Mouse (Mus musculus): Measurements from ENCODE around the gene Gm20388. TPM values are rescaled to one million over a fixed set of nuclear protein-coding genes. Genes with fewer than 3 reads are reported as not detected.

The Gm20388 gene
- total RNA-seq, 2 experiments from 2014 or later: 2.4 to 2.6 TPM

- no peak for TF ChIP-seq CTCF (IDR thresholded peaks at IDR 0.05)
- intact Hi-C loops (cut with DNase I): no loop called here
- H3K27ac ChIP-seq: no peak overlapping the region
Measured at GRCm38 (mm10) chr8:124284333-124284711, 4373.7 kb downstream of the Gm20388 start.

DNA sequence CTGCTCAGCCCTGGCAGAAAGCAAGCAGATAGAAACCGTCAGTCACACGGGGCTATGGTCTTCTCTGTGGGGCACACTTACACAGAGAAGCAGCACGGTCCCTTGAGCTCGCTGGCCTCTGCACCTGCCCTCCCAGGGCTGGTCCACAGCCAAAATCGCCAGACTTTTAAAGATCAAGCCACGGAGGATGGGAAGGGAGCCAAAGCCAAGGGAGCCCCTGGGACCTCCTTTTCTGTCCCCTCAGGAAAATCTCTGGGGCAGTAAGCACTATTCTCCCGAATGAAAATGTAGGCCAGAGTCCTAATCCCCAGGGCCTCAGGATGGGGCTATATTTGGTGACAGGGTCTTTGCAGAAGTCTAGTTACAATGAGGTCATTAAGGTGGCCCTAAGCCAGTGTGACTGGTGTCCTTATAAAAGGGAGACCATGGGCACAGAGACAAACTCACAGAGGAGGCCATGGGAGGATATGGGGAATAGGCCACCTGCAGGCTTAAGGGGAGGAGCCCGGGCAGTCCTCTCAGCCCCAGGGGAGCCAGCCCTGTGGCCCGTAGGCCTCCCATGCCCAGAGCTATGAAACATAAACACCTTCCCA, 4374.4 kb downstream of the Gm20388 start:
- no peak for TF ChIP-seq CTCF (IDR thresholded peaks at IDR 0.05)
- Histone ChIP-seq H3K4me3 (no peak overlapping the region), H3K27ac (no peak overlapping the region)
- no peak for DNase-seq (ENCODE audit: extremely low spot score in 1 of 2, low spot score in 2 of 2)
- intact Hi-C loops (cut with DNase I): no loop called here

More at GRCm38 (mm10) chr8:124284333-124284711, 4373.7 kb downstream of the Gm20388 start:
- no peak overlapping the region for H3K4me3 ChIP-seq
- DNase-seq (ENCODE audit: extremely low spot score in 1 of 2, low spot score in 2 of 2): no peak

- DNase-seq (ENCODE audit: extremely low spot score in 1 of 2, low spot score in 2 of 2): no peak
- no peak overlapping the region for H3K4me3 ChIP-seq
- no peak overlapping the region for H3K27ac ChIP-seq
- peak; percentile 19 for TF ChIP-seq CTCF (IDR thresholded peaks at IDR 0.05)
- intact Hi-C loops (cut with DNase I): no loop called here
Measured at GRCm38 (mm10) chr8:124286461-124287124, 4376.0 kb downstream of the Gm20388 start.

DNA sequence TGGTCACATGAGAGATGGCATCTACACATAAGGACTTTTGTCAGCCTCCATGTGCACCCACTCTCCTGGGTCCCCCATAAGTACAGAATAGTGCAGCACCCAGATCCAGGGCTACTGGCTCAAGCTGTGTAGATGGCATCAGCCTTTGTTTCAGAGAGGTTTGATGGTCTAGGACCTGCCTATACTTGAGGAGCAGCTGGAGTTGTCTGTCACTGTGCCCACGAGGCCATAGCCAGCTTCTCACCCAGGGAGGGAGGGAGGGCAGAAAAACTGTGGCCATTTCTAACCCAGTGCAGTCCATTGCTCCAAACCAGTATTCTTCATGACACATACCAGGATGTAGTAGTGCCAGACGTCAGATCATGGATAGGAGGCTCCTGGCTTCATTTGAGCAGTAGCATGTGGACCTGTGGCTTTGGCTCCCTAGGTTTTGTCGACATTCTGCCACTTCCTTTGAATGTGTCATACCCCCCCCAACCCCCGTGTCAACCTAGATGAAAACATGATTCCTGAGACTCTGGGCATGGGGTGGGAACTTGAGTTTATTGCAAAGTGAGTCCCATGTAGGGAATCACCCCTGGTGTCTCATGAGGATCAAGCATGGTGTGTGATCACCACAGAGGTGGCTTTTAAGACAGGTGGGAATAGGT, 4377.7 kb downstream of the Gm20388 start:
- TF ChIP-seq CTCF (IDR thresholded peaks at IDR 0.05): no peak
- Histone ChIP-seq H3K27ac (no peak overlapping the region), H3K4me3 (no peak overlapping the region)
- intact Hi-C loops (cut with DNase I): no loop called here
- DNase-seq (ENCODE audit: extremely low spot score in 1 of 2, low spot score in 2 of 2): no peak

- H3K27ac ChIP-seq: no peak overlapping the region
- intact Hi-C loops (cut with DNase I): no loop called here
Measured at GRCm38 (mm10) chr8:124289481-124290050, 4378.9 kb downstream of the Gm20388 start.

DNA sequence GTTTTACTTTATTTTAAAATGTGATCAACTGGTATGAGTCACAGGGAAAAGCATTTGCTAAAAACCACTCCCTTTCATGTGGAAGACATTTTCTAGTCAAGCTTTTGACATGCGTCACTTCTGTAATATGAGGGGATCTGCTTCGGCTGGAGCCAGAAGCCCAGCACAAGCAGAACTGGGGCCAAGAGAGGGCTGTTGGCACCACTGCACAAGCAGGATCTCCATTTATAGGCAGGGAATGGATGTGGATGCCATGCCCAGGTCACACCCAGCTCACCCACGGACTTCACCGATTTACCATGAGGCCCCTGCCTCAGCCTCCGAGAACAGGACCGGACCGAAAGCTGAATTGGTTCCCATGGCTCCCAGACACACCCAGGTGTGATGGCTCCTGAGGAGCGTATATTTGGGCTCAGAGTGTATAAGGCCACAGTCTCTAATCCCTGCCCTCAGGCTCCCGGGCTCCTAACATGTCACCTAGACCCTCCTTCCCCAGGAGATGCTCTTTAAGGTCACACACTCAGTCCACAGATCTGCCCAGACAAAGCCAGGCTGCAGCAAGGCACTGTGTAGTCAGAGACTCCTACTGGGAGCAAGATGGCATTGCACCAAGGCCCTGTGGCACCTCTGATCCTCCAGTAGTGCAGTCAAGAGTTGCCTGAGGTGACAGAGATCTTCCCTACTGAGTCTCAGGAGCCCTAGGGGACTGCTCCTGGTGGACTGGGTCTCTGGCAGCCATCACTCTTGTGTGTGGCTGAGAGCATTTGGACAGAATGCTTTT, 4380.5 kb downstream of the Gm20388 start:
- peak; percentile 42 for TF ChIP-seq CTCF (IDR thresholded peaks at IDR 0.05)
- no peak overlapping the region for H3K4me3 ChIP-seq
- intact Hi-C loops (cut with DNase I): no loop called here
- DNase-seq (ENCODE audit: extremely low spot score in 1 of 2, low spot score in 2 of 2): no peak
- peak overlapping the region; percentile 45 for H3K27ac ChIP-seq

More at GRCm38 (mm10) chr8:124289481-124290050, 4378.9 kb downstream of the Gm20388 start:
- no peak for TF ChIP-seq CTCF (IDR thresholded peaks at IDR 0.05)
- H3K4me3 ChIP-seq: no peak overlapping the region
- no peak for DNase-seq (ENCODE audit: extremely low spot score in 1 of 2, low spot score in 2 of 2)

GRCm38 (mm10) chr8:124291693-124292092, 4381.1 kb downstream of the Gm20388 start:
- H3K4me3 ChIP-seq: no peak overlapping the region
- no peak for TF ChIP-seq CTCF (IDR thresholded peaks at IDR 0.05)
- no peak overlapping the region for H3K27ac ChIP-seq
- intact Hi-C loops (cut with DNase I): no loop called here
- DNase-seq (ENCODE audit: extremely low spot score in 1 of 2, low spot score in 2 of 2): no peak

DNA sequence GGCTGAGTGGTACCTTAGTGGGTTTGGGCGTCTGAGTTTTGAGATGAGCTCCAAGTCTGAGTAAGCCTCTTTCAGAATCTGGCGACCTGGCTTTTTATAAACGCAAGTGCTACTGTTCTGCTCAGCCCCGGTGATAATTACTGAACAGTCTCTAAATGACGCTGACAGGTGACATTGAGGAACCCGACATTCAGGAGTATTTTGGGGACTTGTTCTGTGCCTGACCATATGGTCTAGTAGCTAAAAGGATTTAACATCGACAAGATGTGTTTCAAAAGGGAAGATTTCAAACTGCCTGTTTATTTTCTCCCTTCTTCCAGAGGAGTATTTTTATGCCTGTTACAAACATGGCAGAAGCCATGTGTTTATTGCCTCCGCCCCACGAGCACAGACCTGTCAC, 4382.3 kb downstream of the Gm20388 start:
- no peak for DNase-seq (ENCODE audit: extremely low spot score in 1 of 2, low spot score in 2 of 2)
- no peak overlapping the region for H3K4me3 ChIP-seq
- peak overlapping the region; percentile 70 for H3K27ac ChIP-seq
- no peak for TF ChIP-seq CTCF (IDR thresholded peaks at IDR 0.05)
- intact Hi-C loops (cut with DNase I): loop anchor here (1.0 kb wide), 1 partner anchor 211 kb away; no protein-coding TSS in a partner anchor

DNA sequence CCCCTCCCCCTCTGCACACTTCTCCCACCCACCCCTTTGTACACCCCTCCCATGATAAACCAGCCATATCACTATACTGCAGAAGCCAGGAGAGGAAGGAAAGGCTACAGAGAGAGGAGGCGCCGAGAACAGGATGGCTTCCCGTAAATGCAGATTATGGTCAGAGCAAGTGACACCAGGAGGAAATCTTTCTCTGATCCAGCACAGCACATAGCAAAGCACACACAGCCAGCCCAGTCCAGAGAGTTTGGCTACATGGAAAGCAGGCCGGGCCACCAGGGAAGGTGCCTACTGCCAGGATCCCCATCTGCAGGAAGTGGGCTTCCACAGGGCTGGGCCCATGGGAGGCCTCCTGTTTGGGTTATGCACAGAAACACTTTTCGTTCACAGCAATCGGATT, 4383.8 kb downstream of the Gm20388 start:
- Histone ChIP-seq H3K4me3 (no peak overlapping the region), H3K27ac (no peak overlapping the region; the same call in 1 of the 2 replicates)
- no peak for TF ChIP-seq CTCF (IDR thresholded peaks at IDR 0.05)
- intact Hi-C loops (cut with DNase I): no loop called here
- no peak for DNase-seq (ENCODE audit: extremely low spot score in 1 of 2, low spot score in 2 of 2)

DNA sequence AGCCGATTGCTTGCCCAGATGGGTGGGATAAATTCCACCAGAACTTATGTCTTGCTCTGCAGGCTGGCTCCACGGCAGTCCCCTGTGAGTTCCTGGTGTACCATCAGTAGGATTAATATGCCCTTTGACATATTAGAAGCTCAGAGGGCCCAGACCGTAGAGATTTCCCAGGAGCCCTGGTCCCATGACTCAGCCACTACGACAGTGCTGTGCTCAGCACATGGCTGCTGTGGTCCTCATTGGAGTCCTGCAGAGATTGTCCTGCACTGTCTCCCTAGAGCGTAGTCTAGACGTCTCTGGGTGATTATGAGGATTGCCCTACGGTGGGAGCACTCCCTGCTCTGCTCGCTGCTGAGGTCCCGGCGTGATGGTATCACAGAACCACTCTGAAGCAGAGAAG, 4384.3 kb downstream of the Gm20388 start:
- H3K27ac ChIP-seq: no peak overlapping the region
- no peak overlapping the region for H3K4me3 ChIP-seq
- intact Hi-C loops (cut with DNase I): no loop called here
- TF ChIP-seq CTCF (IDR thresholded peaks at IDR 0.05): no peak
- no peak for DNase-seq (ENCODE audit: extremely low spot score in 1 of 2, low spot score in 2 of 2)

- no peak overlapping the region for H3K27ac ChIP-seq
- TF ChIP-seq CTCF (IDR thresholded peaks at IDR 0.05): no peak
- H3K4me3 ChIP-seq: no peak overlapping the region
- intact Hi-C loops (cut with DNase I): no loop called here
- DNase-seq (ENCODE audit: extremely low spot score in 1 of 2, low spot score in 2 of 2): no peak
Measured at GRCm38 (mm10) chr8:124295357-124295756, 4384.7 kb downstream of the Gm20388 start.
